Mouse (Mus musculus): ENCODE results near the gene Kdm1a. TPM values are rescaled to one million over a fixed set of nuclear protein-coding genes. Genes with fewer than 3 reads are reported as not detected.
A peak's percentile ranks its signal among the peaks of the same experiment; 100 is the strongest.

Kdm1a gene
- total RNA-seq (2021) = 10 to 100 TPM; 59.1 to 60.3 TPM

DNA sequence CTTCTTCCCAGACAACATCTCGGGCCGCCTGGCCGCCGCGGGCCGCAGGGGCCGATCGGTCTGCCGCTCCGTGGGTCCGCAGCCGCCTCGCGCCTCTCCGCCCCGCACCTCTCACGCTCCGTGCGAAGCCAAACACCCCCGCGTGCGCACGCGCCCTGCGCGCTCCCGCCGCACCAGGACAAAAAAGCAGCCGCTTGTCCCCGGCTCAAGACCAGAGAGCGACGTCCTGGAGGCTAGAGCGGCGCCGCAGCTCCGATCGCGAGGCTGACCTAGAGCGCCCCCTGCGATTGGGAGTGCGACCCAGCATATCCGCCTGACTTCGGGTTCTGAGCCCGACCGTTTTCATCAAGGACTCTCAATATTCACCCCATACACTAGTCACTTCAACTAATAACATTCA lies at the start of gene Kdm1a:
Kdm1a (minus strand) TSS at position 156 of the 400 bp plus-strand sequence.
- peak; percentile 97 for DNase-seq

DNA sequence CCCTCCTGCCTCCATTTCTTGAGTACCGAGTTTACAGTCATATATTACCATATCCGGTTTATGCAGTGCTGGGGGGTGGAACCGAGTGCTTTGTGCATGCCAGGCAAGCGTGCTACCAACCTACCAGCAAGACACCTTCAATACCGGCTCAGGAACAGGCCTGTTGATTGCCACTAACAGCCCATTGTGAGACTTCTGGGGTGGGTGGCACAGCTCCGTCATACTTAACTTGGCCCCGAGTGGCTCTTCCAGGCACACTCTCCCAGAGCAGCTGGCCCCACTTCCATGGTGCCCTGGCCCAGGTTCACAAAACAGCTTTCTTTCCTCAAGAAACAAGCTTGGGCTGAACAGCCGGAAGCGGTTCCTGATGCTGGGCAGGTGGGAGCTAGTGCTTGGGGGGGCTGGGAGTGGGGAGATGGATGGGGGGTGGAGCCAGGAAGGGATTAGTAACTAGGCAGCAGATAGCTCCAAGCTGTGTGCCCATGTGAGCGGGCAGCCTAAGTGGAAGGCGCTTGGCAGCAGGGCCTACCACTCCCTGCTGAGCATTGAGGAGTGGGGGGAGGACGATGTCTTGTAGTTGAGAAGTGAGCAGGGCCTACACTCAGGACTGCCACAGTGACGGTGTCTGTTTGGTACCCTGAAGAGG lies 49.5 kb upstream of the Kdm1a start:
- no peak for DNase-seq

DNA sequence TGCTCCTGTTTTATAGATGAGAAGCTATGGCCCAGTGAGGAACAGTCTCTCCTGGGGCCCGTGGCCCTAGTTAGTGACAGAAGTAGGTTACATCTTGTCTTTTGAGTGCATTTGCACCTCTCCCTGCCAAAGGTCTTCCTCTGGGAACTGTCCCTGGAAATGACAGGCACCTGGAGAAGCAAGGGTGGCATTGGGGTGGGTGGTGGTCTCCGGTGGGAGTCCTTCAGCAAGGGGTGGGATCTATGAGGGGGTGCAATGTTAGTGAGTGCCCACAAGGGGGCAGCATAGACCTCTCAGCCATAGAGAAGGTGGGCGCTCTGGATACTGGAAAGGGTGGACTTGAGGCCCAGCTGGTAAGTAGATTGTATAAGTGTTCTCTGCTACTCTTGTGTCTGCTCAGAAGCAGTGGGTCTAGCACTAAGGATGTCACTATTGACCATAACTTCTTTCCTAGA lies 48.9 kb upstream of the Kdm1a start:
- DNase-seq = peak; percentile 35

DNA sequence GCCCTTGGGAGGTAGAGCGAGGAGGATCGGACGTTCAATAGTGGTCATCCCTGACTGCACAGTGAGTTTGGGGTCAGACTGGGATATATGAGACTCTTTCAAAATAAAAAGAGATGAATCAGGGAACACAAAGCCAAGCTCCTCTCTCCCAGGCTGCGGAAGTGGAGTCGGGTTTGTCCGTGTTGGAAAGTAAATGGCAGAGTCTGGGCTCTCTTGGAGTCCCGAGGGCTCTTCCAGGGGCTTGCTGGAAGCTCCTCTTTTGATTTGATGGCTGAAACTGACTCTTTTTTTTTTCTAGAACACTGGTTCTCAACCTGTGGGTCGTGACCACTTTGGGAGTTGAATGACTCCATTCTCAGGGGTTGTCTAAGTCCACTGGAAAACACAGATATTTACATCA lies 47.7 kb upstream of the Kdm1a start:
- DNase-seq = no peak

DNA sequence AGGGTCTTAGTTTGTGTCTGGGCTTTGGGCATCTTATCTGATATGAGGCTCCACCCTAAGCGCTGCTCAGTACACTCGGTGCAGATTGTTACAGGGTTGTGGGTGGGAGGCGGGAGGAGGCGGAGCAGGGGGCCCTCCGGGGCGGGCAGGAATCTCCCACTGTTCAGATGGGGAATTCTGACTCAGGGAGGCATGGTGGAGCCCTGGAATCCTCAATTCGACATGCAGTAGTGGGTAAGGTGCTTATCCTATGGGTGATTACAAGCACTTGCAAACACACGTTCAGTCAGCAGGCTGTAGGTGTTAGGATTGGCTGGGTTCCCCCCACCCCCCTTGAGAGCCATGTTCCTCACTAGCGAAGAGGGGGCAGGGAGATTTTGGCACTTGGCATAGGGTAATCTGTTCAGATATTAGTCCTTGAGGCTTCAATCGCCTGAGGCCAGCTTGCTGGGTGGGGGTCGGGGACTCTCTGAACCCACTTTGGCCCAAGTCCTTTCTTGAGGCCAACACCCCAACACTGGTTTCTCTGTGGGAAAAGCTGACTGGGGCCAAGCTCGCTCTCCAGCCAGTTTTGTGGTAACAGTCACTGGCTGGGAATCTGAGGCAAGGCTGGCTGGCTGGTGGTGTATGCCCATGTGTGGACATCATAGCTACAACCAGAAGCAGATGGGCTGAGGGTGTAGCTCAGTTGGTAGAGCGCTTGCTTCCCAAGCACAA lies 47.1 kb upstream of the Kdm1a start:
- peak; percentile 21 for DNase-seq

DNA sequence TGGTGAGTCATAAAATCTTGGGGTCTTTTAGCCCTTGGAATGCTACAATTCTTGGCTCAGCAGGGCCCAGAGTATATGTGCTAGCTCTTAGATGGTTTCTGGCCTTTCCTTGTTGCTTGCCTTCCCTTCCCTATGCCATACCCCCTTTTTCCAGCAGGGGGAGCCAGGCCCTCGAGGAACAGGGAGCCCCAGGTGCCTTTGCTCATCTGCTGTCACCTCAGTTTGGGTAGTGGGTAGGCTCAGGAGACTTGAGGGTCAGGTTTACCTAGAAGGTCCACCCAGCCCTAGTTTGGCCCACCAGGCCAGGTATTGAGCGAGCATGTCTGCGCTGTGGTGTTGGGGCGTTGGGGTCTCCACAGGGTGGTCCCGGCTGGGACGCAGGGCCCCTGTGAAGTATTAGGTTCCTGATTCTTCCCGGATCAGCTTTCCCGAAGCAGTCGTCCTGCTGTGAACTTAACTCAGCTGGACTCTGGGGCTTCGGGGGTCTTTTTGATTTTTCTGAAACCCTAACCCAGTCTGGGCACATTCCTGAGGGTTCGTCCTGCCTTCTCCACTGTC lies 46.5 kb upstream of the Kdm1a start:
- peak; percentile 89 for DNase-seq

DNA sequence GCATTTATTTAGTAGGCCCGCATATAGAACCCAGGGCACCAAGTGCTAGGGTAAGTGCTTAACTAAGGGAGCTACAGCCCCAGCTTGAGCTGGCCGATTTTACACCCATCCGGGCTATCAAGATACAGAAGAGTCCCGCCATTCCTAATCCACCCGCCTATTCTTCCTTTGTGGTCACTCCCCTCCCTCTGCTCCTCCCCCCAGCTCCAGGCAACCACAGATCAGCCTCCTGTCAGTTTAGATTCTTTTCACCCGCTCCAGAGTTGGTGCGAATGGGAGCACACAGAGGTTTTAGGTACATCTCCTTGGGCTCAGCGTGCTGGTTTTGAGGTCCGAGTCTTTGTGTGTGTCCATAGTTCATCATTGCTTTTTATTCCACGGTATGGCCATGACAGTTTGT lies 36.4 kb upstream of the Kdm1a start:
- DNase-seq = no peak

DNA sequence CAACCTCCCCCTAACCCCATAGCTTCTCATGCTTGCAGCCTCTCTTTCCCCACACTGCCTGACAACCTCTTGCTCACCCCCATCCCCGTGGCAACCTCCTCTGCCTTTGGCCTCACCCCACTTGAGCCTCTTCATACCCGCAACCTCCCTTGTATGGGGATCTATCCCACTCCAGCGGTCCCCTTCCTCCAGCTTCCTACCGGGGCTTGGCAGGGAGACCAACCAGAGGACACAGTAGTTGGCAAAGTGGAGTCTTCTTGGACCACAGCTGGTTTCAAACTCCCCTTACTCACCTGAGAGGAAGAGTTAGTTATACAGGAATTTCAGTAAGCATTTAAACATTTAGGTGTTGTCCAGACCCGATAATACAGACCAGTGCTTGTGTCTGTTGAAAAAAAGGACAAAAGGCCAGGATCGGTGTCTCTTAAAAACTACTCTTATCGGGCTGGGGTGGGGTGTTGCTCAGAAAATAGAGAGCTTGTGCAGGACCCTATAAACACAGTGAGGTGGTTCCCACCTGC lies 35.8 kb upstream of the Kdm1a start:
- no peak for DNase-seq

DNA sequence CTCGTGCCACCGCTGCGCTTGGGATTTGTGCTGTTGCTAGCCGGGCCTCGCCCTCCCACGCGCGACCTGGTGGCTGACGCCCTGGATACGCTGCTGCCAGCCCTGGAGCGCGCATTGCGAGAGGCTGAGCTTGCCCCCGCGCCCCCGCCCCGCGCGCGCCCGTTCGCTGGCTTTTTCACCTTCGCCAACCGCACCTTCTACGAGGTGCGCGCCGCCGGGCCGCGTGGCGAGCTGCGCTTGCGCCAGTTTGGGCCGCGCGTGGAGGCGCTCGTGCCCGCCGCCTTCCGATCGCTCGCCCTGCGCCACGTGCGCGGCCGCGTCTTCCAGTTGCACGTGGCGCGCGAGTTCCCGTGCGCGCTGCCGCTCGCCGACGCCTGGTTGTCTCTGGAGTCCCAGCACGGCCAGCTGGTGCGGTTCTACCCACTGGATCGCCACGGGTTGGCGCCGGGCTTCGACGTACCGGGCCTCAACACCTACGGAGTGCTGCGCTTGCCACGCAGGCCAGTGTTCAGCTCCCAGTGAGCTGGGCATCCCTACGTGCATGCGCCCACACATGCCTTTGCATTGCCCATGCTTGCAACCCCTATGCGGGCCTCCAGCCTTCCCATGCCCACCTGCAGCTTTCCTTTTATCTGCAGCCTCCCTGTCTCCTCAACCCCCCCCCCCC lies 35.2 kb upstream of the Kdm1a start:
- peak; percentile 22 for DNase-seq

DNA sequence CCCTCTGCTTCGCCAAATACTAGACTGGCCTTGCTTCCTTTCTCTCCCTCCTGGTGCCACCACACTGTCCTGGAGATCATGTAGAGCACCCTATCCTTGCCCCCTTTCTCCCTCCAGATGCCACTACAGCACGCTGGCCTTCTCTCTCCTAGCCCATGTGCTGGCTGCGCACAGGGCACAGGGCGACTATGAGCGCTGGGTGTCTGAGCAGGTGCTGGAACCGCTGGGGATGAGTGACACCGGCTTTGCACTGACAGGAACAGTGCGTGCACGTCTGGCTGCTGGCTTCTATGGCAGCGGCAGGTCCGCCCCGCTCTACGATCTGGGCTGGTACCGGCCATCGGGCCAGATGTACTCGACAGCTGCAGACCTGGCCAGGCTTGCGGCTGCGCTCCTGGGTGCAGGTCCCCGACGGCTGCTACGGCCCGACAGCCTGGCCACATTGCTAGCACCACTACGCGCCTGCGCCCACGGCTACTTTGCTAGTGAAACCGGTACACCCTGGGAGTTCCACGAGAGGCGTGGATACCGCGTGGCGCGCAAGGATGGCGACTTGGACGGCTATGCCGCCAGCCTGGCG lies 34.5 kb upstream of the Kdm1a start:
- no peak for DNase-seq

DNA sequence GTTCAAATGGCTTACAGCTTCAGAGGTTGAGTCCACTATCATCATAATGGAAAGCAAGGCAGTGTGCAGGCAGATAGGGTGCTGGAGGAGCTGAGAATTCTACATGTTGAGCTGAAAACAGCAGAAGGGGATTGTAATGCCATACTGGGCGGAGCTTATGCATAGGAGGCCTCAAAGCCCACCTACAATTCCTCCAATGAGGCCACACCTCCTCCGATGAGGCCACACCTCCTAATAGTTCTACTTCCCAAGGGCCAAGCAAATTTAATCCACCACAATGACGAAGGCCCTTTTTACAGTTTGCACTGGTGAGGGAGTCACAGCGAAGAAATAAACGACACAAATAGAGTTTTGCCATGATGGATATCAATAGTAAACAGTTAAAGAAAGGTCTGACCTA lies 34.0 kb upstream of the Kdm1a start:
- DNase-seq = no peak

DNA sequence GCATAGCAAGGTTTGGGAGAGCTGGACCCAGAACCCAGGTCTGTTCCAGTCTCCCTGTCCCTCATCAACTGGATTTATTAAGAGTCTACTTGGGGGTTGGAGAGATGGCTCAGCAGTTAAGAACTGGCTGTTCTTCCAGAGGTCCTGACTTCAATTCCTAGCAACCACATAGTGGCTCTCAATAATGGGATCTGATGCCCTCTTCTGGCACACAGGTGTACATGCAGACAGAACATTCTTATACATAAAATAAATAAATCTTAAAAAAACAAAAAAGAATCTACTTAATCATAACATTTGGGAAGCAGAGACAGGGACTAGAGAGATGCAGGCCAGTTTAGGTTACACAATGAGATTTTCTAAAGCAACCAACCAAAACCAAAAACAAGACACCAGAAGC lies 33.5 kb upstream of the Kdm1a start:
- DNase-seq = no peak

DNA sequence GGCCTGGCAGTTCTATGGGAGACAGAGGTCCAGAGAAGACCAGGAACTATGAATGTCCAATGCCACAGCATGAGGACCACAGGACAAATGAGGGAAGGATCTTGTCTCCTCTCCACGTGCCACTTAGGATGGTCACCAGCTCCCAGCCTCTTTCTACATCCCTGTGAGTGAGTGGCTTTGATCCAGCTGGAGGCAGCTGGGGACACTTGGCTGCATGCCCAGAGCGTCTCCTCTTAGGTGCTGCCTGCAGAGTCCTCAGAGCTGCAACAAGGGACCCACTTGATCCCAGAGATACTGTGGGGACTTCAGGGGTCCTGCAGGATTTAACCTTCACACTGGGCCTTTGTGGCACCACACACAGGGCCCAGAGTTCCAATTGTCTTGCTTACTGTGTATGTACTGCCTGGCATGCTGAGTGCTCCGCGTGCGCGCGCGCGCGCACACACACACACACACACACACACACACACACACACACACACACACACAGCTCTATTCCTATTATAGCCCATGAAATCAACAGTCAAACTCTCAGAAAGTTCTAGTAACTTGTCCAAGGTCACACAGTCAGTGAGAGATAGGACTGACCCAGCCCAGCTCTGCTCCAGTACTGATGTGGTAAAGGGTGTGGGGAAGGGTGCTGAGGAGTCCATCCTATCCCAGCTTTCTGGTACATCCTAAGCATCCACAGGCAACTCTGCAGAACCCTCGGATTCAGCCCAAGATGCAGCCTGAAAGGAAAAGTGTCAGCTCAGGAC lies 28.9 kb upstream of the Kdm1a start:
- DNase-seq = peak; percentile 80

DNA sequence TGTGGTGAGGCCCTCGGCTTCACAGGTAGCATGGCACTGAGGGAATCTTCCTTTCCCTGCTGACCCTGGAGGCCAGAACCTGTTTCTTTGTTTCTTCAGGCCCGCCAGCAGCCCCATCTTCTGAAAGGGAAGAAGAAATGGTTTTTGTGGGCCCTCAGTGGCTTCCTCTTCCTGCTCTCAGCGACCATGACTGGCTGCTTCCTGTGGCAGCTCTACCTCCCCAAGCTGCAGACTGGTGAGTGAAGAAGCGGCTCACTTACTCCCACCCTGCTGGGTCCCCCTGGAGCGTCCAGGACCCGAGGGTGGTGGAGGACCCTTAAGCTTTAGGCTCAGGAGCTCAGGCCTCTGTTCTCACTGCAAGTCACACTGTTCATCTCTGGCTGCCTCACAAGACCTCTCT lies 24.1 kb upstream of the Kdm1a start:
- no peak for DNase-seq

DNA sequence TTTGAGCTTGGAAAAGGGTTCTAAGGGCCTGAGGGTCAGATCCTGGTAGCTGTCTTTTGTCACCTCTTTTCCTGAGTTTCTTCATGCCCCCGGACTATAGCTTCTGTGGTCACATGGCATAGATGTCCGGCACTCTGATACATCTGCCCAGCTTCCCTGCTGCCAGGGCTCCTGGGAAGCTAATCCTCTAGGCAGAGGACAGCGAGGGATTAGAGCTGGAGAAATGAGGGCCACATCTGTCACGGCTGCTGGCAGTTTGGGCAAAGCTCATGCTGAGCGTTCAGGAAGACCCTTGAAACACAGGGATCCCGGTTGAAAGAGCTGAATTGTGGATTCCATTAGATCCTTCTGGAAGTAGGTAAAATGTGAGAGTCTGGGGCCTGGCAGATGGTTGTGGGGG lies 19.9 kb upstream of the Kdm1a start, which contains the start of gene Lactbl1:
Lactbl1 (plus strand) TSS at position 234 of the 400 bp plus-strand sequence.
- no peak for DNase-seq

DNA sequence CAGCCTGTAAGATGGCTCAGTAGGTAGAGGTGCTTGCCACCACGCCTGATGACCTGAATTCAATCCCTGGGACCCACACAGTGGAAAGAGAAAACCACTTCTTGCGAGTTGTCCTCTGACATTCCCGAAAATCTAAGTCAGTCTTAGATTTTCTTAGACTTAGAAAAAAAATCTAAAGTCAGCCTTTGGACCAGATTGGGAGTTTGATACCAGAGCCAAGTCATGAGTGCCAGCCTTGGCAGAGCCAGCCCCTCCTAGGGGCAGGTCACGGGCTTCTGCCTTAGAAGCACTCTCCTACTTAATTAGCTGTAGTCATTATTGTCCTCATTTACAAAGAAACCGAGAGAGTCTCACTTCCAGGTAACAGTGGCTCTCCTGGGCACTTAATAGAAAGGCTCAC lies 19.4 kb upstream of the Kdm1a start:
- DNase-seq = no peak

DNA sequence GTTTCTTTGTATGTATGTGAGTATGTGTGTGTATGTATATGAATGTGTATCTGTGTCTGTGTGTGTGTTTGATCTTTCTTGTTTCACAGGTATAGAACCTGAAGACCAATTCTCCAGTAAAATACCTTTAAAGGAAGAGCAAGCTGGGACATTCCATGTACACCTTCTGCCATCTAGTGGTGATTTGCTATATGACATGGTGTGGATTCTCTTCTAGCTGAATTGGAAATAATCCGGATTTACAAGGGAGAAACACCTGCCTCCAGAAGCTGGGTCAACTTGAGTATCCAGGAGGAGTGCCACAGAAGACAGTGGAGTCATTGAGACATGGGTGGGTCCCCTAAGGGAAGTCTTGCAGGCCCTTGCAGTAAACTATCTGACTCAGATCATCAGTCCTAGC lies 18.8 kb upstream of the Kdm1a start:
- peak; percentile 54 for DNase-seq

DNA sequence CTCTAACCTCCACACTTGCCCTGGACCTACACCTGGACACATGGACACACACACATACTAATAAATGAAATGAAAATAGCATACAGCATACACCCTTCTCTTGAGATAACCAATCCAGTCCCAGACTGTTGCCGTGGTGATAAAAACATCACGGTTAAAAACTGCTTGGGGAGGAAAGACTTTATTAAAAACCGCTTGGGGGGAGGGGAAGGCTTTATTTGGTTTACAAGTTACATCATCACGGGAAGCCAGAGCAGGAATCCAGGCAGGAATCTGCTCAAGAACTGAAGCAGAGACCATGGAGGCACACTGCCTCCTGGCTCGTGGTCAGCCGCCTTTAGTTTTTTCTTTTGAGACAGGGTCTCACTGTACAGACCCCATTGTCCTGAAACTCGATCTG lies 11.1 kb upstream of the Kdm1a start:
- DNase-seq = no peak

DNA sequence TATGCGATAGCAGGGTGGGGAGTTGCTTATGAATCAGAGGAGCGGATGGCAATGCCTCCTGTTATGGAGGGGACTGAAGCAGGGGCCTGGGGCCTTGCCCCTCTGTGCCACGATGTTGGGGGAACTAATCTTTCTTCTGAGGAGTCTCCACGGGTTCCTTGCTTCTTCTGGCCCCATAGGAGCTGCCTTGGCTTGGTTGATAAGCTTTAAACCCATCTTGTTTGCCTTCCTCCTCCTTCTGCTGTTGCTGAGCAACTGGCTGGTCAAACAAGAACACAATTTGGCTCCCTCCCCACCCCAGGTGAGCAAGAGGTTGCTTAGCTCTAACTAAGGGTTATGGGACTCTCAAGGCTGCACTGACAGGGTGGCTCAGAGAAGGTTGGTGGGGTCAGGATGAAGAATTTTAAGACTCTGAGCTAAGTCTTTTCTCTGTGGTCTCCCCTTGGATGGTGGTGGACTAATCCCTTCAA lies 7.9 kb upstream of the Kdm1a start, which contains the start of gene Tex46:
Tex46 (plus strand) TSS at position 51 of the 470 bp plus-strand sequence.
- no peak for DNase-seq

DNA sequence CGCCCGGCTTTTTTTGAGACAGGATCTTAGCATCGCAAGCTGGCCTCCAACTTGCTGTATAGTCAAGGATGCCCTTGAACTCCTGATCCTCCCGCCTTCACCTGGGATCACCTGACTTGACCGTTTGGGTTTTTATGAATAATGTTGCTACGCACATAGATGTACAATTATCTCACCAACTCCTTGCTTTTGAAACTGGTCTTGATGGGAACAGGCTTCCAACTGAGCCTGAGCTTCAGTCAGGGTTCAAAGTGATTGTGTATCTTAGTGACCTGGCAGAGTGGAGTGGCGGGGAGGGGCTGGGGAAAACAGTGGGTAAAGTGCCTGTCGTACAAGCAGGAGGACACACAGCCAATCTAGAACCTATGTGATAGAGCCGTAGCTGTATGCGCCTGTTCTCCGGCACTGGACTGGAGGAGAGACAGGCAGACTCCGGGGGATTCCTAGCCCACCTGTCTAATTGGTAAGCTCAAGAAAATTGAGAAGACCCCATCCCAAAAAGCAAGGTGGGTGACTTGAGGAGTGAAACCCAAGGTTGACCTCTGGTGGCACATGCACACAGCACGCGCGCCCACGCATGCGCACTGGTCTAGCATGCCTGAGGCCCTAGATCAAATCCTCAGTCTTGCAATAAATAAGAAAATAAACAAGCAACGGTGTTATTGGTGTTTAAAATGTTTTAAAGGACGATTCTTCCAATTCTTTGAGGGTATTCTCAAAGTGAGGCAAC lies 3.4 kb upstream of the Kdm1a start:
- no peak for DNase-seq

DNA sequence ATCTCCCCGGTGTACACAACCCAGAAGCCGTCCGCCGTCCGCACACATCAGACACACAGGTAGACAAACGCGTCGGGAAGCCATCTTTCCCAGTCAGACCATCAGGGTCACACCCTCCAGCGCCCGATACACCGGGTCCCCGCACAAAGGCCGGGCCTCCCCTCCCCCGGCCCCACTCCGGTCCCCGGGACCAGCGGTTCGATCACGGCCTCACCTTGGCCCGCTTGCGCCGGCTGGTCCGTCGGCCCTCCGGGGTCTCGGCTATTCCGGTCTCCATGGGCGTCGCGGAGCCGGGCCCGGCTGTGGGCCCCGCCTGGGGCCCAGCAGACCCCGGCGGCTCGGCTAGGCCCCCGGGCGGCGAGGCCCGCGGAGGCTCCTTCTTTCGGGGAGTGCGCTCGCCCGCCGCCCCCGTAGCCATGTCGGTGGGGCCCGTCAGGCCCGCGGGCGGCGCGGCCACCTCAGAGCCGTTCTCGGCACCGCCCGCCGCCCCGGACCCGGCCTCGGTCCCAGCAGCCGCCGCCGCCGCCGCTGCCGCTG lies 437 bp downstream of the Kdm1a start:
- peak; percentile 46 for DNase-seq

Measured in heart, postnatal 4 days (tissue).